Mouse (Mus musculus) neural tube, embryonic 11.5 days (tissue): Measurements from ENCODE around the gene Ccnd2. TPM values are rescaled to one million over a fixed set of nuclear protein-coding genes. Genes with fewer than 3 reads are reported as not detected.

Experiments used
- ATAC-seq: fragments of 200-750 bp; cut with Nextera tagmentation; 2 replicates; pipeline ENCODE4 v1.8.0; 2017; ENCODE audit warnings: moderate number of reproducible peaks, mild to moderate bottlenecking, moderate TSS enrichment, moderate library complexity; ENCODE audit not compliant: insufficient read depth, low FRiP score, low TSS enrichment
- DNase-seq: peaks from one replicate; pipeline ENCODE4 v3.0.0-alpha.2; 2015; ENCODE audit warnings: low spot score
- H3K27ac ChIP-seq: fragments of 300-500 bp; sonication (generic); 2 replicates; pipeline ENCODE4 v1.5.1; 2014; ENCODE audit warnings: low read depth, mild to moderate bottlenecking, low read length
- H3K27me3 ChIP-seq: fragments of 300-500 bp; sonication (generic); 2 replicates; pipeline ENCODE4 v1.6.1; 2014; ENCODE audit warnings: mild to moderate bottlenecking, low read length, mixed read lengths; ENCODE audit not compliant: control insufficient read depth, insufficient read depth
- H3K36me3 ChIP-seq: fragments of 300-500 bp; sonication (generic); 2 replicates; pipeline ENCODE4 v1.6.1; 2014; ENCODE audit warnings: mild to moderate bottlenecking, low read length, moderate library complexity, mixed read lengths; ENCODE audit not compliant: control insufficient read depth, insufficient read depth
- H3K4me1 ChIP-seq: fragments of 300-500 bp; sonication (generic); 2 replicates; pipeline ENCODE4 v1.6.1; 2014; ENCODE audit warnings: low read length, mixed read lengths; ENCODE audit not compliant: control insufficient read depth, insufficient read depth
- H3K4me2 ChIP-seq: fragments of 300-500 bp; sonication (generic); 2 replicates; pipeline ENCODE4 v1.6.1; 2014; ENCODE audit warnings: low read depth, mild to moderate bottlenecking, moderate library complexity
- H3K4me3 ChIP-seq: fragments of 300-500 bp; sonication (generic); 2 replicates; pipeline ENCODE4 v1.5.1; 2014; ENCODE audit warnings: low read depth, low read length
- H3K9ac ChIP-seq: fragments of 300-500 bp; sonication (generic); 2 replicates; pipeline ENCODE4 v1.6.1; 2014; ENCODE audit warnings: mild to moderate bottlenecking, low read length
- H3K9me3 ChIP-seq: fragments of 300-500 bp; sonication (generic); 2 replicates; pipeline ENCODE4 v1.6.1; 2016; ENCODE audit warnings: low read length; ENCODE audit not compliant: control insufficient read depth
- WGBS: fragments of 180-500 bp; shearing (Covaris S2); extraction: QIAGEN DNeasy Blood & Tissue Kit; methylation state at CpG from one replicate; pipeline ENCODE4 v1.1.7; 2014; 5-methylcytosine and 5-hydroxymethylcytosine counted together
- polyA plus RNA-seq: library from polyadenylated mRNA; unstranded; fragments of >200 nt; fragmentation: Nextera tagmentation; extraction: Ambion mirVana; gene quantifications from 2 replicates; pipeline ENCODE4 v1.2.1, GENCODE M21; 2014

Gene Ccnd2
- polyA plus RNA-seq, 1 experiment from 2014 or later, result 934 TPM

- WGBS, result under 1% methylated on average over 34 of the region's 34 CpGs
- H3K9me3 ChIP-seq, result no peaks in the 10 kb centered on the region
- no peaks in the 10 kb centered on the region for H3K36me3 ChIP-seq
- DNase-seq, result peak; percentile 85
- peaks cover 35% of the 10 kb centered on the region for H3K4me1 ChIP-seq
- peak; percentile 56 for ATAC-seq
- H3K27me3 ChIP-seq, result peaks cover 24% of the 10 kb centered on the region
- H3K27ac ChIP-seq, result peak overlapping the region; percentile 76
- peak overlapping the region; percentile 96 for H3K9ac ChIP-seq
- H3K4me3 ChIP-seq, result peak overlapping the region; percentile 68
- peak overlapping the region; percentile 94 for H3K4me2 ChIP-seq
Observed at GRCm38 (mm10) chr6:127150663-127151564, 1.1 kb downstream of the Ccnd2 start.

- H3K9me3 ChIP-seq, result no peaks in the 10 kb centered on the region
- peaks cover 20% of the 10 kb centered on the region for H3K27me3 ChIP-seq
- H3K36me3 ChIP-seq, result no peaks in the 10 kb centered on the region
- H3K4me3 ChIP-seq, result peak overlapping the region; percentile 68
- H3K27ac ChIP-seq, result peak overlapping the region; percentile 29; the same call in 1 of the 2 replicates
- H3K4me2 ChIP-seq, result peak overlapping the region; percentile 94
- under 1% methylated on average over 38 of the region's 38 CpGs for WGBS
- H3K4me1 ChIP-seq, result peaks cover 31% of the 10 kb centered on the region
- peak overlapping the region; percentile 96 for H3K9ac ChIP-seq
- DNase-seq, result peak; percentile 53
- no peak for ATAC-seq
Observed at GRCm38 (mm10) chr6:127149944-127150662, 1.9 kb downstream of the Ccnd2 start.

- no peaks in the 10 kb centered on the region for H3K36me3 ChIP-seq
- H3K27me3 ChIP-seq, result peaks cover 20% of the 10 kb centered on the region
- H3K9me3 ChIP-seq, result no peaks in the 10 kb centered on the region
- H3K4me1 ChIP-seq, result peaks cover 27% of the 10 kb centered on the region
- peak overlapping the region; percentile 94 for H3K4me2 ChIP-seq
- no peak for ATAC-seq
- peak overlapping the region; percentile 35; the same call in 1 of the 2 replicates for H3K27ac ChIP-seq
- peak overlapping the region; percentile 68 for H3K4me3 ChIP-seq
- H3K9ac ChIP-seq, result peak overlapping the region; percentile 96
- WGBS, result 0% methylated on average over 30 of the region's 30 CpGs
- peak; percentile 47 for DNase-seq
Observed at GRCm38 (mm10) chr6:127149303-127149943, 2.6 kb downstream of the Ccnd2 start.

GRCm38 (mm10) chr6:127148526-127149302 lies 3.3 kb downstream of the Ccnd2 start:
- Histone ChIP-seq H3K4me2 (peak overlapping the region; percentile 94), H3K36me3 (no peaks in the 10 kb centered on the region; the same call in 1 of the 2 replicates), H3K27me3 (peaks cover 14% of the 10 kb centered on the region), H3K4me3 (peak overlapping the region; percentile 68), H3K27ac (peak overlapping the region; percentile 40; the same call in 1 of the 2 replicates), H3K4me1 (peaks cover 23% of the 10 kb centered on the region), H3K9me3 (no peaks in the 10 kb centered on the region), H3K9ac (peak overlapping the region; percentile 96)
- DNase-seq (peak; percentile 42), ATAC-seq (no peak)
- 1% methylated on average over 20 of the region's 20 CpGs for WGBS

DNA sequence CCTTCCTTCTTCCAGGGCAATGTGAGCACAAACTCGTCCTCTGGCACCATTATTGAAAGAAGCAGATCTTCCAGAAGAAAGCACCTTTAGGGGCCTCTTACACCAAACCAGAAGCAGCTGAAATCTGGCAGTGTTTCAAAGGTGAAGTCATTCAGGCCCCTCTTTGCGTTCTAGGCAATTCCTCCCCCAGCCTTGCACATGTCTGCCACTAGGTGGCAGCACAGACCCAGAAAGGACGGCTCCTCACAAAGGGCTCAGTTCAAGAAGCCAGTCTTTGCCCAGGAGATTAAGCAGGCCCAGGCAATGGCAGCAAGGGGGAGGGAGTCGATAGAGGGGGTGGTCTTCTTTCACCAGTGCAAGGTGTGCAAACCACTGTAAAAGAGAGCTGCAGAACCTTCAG lies 4.3 kb downstream of the Ccnd2 start:
- Histone ChIP-seq H3K27ac (no peak overlapping the region), H3K27me3 (peaks cover 6% of the 10 kb centered on the region; the same call in 1 of the 2 replicates), H3K9me3 (no peaks in the 10 kb centered on the region), H3K36me3 (peaks cover 2% of the 10 kb centered on the region; the same call in 1 of the 2 replicates), H3K4me1 (peaks cover 14% of the 10 kb centered on the region), H3K4me2 (peak overlapping the region; percentile 94; the same call in 1 of the 2 replicates), H3K4me3 (peak overlapping the region; percentile 68; the same call in 1 of the 2 replicates), H3K9ac (no peak overlapping the region)
- WGBS, result 2% methylated on average over 4 of the region's 4 CpGs
- 0 out of 2 replicates have a peak, but pooled peaks have one; percentile 18 for ATAC-seq
- peak; percentile 91 for DNase-seq

DNA sequence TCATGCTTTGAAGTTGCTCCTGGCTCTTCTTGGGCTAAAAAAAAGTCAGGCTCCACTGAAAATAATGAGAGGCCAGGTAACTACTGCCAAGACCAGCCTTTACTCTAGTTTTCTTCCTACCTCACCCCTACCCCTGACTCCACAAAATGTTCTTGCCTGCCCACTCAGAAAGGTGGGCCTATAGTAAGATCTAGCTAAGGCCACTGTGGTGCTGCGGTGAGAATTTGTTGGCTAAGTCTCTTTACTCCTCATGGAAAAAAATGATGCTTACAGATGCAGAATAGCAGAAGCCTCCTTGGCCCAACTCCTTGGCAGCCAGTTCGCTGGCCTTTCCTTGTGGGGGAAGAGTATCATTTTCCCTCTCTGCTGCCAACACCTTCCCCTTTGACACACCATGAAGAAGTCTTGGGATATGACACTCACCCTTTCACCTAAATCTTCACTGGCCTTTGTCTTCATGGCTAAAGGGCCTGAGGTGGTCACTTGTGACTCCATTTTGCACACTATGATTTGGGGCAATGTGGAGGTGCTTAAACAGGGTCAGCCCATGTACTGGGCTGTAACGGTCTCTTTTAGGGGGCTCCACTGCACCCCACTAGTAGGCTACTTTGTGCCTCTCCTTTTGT lies 5.6 kb downstream of the Ccnd2 start:
- Histone ChIP-seq H3K9ac (no peak overlapping the region), H3K4me1 (peaks cover 2% of the 10 kb centered on the region; the same call in 1 of the 2 replicates), H3K4me2 (no peak overlapping the region), H3K36me3 (peaks cover 4% of the 10 kb centered on the region; the same call in 1 of the 2 replicates), H3K27ac (no peak overlapping the region), H3K27me3 (peaks cover under 1% of the 10 kb centered on the region; the same call in 1 of the 2 replicates), H3K4me3 (no peak overlapping the region), H3K9me3 (no peaks in the 10 kb centered on the region)
- 92% methylated on average over 3 of the region's 3 CpGs for WGBS
- DNase-seq, result no peak
- ATAC-seq, result no peak

GRCm38 (mm10) chr6:127145464-127146190 lies 6.4 kb downstream of the Ccnd2 start:
- ATAC-seq, result no peak
- 80% methylated on average over 20 of the region's 20 CpGs for WGBS
- no peak overlapping the region for H3K9ac ChIP-seq
- peaks cover 4% of the 10 kb centered on the region; the same call in 1 of the 2 replicates for H3K36me3 ChIP-seq
- no peaks in the 10 kb centered on the region for H3K9me3 ChIP-seq
- H3K4me3 ChIP-seq, result no peak overlapping the region
- H3K27me3 ChIP-seq, result no peaks in the 10 kb centered on the region
- no peak for DNase-seq
- H3K4me2 ChIP-seq, result no peak overlapping the region
- no peak overlapping the region for H3K27ac ChIP-seq
- peaks cover 2% of the 10 kb centered on the region; the same call in 1 of the 2 replicates for H3K4me1 ChIP-seq
